Mouse (Mus musculus) brain, adult 10 weeks (tissue): Measurements from ENCODE around the gene Lpxn. TPM values are rescaled to one million over a fixed set of nuclear protein-coding genes. Genes with fewer than 3 reads are reported as not detected.

Experiments
- polyA plus RNA-seq: library from polyadenylated mRNA; stranded (reverse); fragments of 350-450 nt; fragmentation: Illumina TruSeq; extraction: RNeasy Lipid Tissue Mini Kit (QIAGEN cat#74804); gene quantifications from one replicate; pipeline ENCODE4 v1.2.3, GENCODE M21; 2015; ENCODE audit warnings: low read depth, low replicate concordance

Lpxn gene
- 2.2 TPM for polyA plus RNA-seq

GRCm38 (mm10) chr19:12795511-12796327 lies at the start of gene Lpxn, which contains the start of gene Zfp91:
Lpxn (plus strand) TSS chr19:12796193.
Zfp91 (minus strand) TSS chr19:12796126.

GRCm38 (mm10) chr19:12765308-12765707 lies 30.7 kb upstream of the Lpxn start, which contains the start of gene Cntf:
Cntf (minus strand) TSS chr19:12765632.

GRCm38 (mm10) chr19:12846382-12846781 lies 50.4 kb downstream of the Lpxn start, which contains the start of gene Gm5244:
Gm5244 (plus strand) TSS chr19:12846682.

GRCm38 (mm10) chr19:12856983-12857382 lies 61.0 kb downstream of the Lpxn start, which contains the start of gene Olfr1444:
Olfr1444 (plus strand) TSS chr19:12857283.

Other genes starting within 250 kb of the Lpxn start
- gene Gm4952, start 196.2 kb upstream of the Lpxn start, polyA plus RNA-seq = not detected
- not detected for gene Glyat, start 162.9 kb upstream of the Lpxn start, polyA plus RNA-seq
- gene Olfr1442, start 125.8 kb upstream of the Lpxn start, polyA plus RNA-seq = not detected
- gene Olfr1443, start 118.1 kb upstream of the Lpxn start, polyA plus RNA-seq = not detected
- gene Keg1, start 100.4 kb upstream of the Lpxn start, polyA plus RNA-seq = not detected
- 1.7 TPM for gene Cntf, start 30.6 kb upstream of the Lpxn start, polyA plus RNA-seq
- 72.9 TPM for gene Zfp91, start 67 bp upstream of the Lpxn start, polyA plus RNA-seq
- not detected for gene Gm5244, start 50.5 kb downstream of the Lpxn start, polyA plus RNA-seq
- not detected for gene Olfr1444, start 61.1 kb downstream of the Lpxn start, polyA plus RNA-seq
- gene Olfr1445, start 87.7 kb downstream of the Lpxn start, polyA plus RNA-seq = not detected
- gene Olfr1446, start 97.3 kb downstream of the Lpxn start, polyA plus RNA-seq = not detected
- gene Olfr1447, start 107.5 kb downstream of the Lpxn start, polyA plus RNA-seq = not detected
- gene Olfr1448, start 128.2 kb downstream of the Lpxn start, polyA plus RNA-seq = not detected
- gene Olfr1449, start 134.6 kb downstream of the Lpxn start, polyA plus RNA-seq = not detected
- gene Olfr1450, start 154.1 kb downstream of the Lpxn start, polyA plus RNA-seq = not detected
- not detected for gene Olfr1451, start 198.8 kb downstream of the Lpxn start, polyA plus RNA-seq
- not detected for gene Olfr1453, start 232.1 kb downstream of the Lpxn start, polyA plus RNA-seq